Mouse (Mus musculus): ENCODE measurements around the gene Cd6.

Cd6 gene

GRCm38 (mm10) chr19:10798576-10798975 is 31.3 kb downstream of the Cd6 start:
- DNase-seq: no peak

DNA sequence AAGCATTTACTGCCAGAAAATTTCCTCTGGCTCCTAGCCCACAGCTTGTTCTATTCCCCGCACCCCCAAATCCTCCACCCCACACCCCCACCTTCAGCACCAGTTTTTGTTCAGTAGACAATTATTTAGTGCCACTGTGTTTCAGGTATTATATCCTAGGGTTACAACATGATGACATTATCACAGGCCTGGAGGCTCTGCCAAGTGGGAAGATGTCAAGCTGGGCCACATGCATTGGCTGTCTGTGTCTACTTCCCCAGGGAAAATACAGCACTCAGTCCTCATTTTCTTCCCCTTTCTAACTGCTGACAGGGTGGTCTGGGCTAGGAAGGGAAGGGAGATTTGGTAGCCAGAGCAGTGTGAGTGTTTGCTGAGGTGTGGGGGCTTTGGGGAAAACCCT is 34.9 kb downstream of the Cd6 start:
- no peak for DNase-seq

GRCm38 (mm10) chr19:10793044-10793443 is 36.8 kb downstream of the Cd6 start:
- no peak for DNase-seq

DNA sequence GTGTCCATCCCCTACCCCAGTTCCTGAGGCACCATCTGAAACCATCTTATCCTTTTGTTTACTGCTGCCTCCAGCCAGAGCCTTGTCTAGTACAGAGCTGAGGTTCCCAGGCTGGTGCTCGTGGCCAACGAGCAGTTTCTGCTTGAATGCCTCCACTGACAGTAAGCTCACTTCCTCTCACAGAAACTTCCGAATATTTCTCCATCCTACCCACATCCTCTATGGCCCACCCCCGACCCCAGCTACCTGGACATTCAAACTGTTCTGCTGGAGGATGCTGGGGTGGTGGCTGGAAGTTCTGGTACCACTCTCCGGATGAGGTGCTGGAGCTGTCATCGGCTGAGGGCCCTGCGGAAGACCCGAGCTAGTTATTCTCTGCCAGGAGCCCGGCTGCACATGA is 39.5 kb downstream of the Cd6 start:
- peak; percentile 12 for DNase-seq

DNA sequence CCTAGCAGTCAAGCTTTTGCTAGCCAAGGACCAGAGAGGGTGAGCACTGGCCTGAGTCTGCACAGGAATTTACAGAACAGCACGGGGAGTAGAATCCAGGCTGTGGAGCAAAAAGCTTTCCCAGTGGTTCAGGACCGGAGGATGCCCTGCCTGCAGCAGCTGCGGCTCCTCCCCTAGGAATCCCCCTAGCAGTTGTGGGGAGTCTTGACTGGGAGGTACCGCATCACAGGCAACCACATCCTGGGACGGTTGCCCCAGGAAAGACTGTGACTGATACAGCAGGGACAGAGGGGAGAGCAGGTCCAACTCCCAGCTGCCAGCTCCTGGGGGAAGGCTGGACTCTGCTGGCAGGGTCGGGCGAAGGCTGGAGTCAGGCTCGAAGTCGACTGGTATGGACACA is 41.6 kb downstream of the Cd6 start:
- peak; percentile 86 for DNase-seq

- DNase-seq: peak; percentile 89
Measured at GRCm38 (mm10) chr19:10787406-10787805, 42.5 kb downstream of the Cd6 start.

DNA sequence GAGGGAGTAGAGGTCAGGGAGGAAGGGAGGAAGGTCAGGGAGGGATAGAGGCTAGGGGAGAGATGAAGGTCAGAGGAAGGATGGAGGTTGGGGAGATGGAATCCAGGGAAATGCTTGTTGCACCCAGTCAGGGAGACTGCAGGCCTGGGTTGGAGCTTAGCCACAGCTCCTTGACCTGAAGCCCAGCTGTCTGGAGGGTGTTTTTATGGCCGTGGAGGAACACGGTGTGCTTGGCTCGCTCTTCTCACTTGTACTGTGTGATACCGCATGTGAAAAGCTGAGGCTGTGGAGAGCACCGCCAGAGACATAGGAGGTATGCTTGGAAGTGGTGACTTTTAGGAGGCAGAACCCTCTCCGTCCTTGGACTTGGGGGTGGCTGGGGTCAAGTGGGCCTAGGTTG is 43.1 kb downstream of the Cd6 start:
- DNase-seq: peak; percentile 42

DNA sequence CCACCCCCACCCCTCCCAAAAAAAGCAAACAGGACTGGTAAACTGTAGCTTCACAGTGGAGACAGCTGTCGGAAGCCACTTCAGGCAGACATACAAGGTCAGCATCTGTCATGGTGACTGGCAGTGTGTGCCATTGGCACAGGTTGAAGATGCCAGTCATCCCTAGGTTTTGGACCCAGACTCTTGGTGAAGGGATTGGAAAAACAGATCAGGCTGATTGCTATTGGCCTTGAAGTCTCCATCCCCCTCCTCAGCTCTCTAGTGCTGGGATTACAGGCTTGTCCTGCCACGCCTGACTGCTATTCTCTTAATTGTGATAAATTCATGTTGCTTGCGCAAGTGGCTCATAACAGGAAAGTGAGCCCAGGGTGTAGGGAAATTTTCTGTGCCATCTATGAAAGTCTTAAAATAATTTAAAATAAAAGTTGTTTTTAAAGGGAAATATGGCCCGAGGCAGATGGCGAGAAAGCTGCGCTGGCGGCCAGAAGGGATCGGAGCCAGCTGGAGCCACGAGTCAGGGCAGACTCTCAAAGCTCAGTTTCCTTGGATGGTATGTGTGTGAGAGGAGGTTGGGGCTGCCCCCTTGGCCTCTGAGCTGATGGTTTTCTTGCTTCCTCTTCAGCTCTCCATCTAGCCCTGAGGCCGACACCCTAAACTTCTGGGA is 44.9 kb downstream of the Cd6 start:
- DNase-seq: peak; percentile 27

- DNase-seq: peak; percentile 63
Measured at GRCm38 (mm10) chr19:10784061-10784460, 45.8 kb downstream of the Cd6 start.

DNA sequence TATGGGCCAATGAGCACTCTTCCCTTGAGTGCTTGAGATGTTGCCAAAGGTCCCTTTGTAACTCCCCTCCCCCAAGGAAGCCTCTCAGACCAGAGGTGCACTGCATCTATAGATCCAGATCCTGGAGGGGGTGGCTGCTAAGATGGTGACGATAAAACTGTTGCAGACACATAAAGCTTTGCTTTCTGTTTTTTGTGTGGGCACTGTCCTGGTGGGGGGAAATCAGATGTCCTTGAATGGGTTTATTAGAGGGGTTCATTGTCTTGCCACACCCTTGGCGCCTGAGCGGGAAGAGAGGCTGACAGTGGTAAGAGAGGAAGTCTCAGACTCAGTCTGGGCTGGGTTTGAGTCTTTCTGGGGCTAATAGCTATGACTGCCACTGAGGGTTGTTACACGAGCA is 46.7 kb downstream of the Cd6 start:
- peak; percentile 61 for DNase-seq

DNA sequence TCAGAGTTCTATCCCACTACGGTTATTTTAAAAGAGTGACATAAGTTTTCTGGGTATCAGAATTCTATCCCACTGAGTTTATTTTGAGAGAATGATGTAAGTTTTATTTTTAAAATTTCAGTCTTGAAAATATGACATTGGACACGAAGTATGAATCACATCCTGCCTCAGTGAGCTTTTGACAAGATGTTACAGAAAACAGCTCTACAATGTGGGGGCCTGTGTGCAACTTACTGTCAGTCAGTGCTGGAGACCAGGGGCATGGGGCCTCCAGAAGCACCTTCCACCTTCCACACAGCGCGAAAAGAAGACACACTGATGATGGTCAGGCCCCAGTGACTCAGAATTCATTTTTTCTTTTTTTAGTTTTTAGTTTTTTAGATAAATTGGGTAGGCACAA is 48.2 kb downstream of the Cd6 start:
- DNase-seq: peak; percentile 36

GRCm38 (mm10) chr19:10776906-10777305 is 53.0 kb downstream of the Cd6 start:
- peak; percentile 26 for DNase-seq

GRCm38 (mm10) chr19:10774141-10774540 is 55.7 kb downstream of the Cd6 start:
- DNase-seq: no peak

GRCm38 (mm10) chr19:10773384-10773783 is 56.5 kb downstream of the Cd6 start:
- no peak for DNase-seq

GRCm38 (mm10) chr19:10772866-10773265 is 57.0 kb downstream of the Cd6 start:
- no peak for DNase-seq

GRCm38 (mm10) chr19:10771995-10772394 is 57.9 kb downstream of the Cd6 start:
- no peak for DNase-seq

DNA sequence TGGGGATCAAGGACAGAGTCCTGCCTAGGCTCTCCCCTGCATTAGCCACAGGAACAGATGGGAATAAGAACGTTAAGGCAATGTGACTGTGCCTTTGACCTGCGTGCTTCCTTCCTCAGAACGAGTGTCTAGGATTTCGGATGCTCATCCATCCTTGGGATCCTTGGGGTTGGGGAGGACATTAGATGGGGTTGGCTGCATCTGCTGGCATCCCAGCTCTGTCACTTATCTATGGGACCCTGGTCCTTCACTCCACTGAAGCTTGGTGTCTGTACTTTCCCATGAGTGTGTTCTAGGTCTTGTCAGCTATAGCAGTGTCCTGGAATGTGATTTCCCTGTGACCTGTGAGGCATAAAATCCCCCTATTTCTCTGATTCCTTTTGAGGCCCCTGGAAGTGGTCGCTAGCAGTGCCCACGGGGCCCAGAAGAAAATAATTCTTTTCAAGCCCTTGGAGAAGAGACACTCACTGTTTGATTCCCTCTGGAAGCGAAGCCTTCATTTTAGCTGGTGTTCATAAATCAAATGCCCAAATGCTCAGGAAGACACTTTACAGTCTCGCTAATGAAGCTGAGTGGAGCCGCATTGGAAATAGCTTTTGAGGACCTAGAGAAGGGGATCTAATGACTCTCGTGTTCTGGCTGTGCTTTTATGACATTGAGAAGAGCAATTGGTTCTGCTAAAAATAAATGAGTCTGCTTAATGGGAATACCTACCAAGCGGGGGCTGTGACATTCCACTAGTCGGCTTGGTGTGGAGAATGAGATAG is 60.2 kb downstream of the Cd6 start:
- no peak for DNase-seq

- no peak for DNase-seq
Measured at GRCm38 (mm10) chr19:10768694-10769428, 61.0 kb downstream of the Cd6 start.

- no peak for DNase-seq
Measured at GRCm38 (mm10) chr19:10767631-10768030, 62.2 kb downstream of the Cd6 start.

DNA sequence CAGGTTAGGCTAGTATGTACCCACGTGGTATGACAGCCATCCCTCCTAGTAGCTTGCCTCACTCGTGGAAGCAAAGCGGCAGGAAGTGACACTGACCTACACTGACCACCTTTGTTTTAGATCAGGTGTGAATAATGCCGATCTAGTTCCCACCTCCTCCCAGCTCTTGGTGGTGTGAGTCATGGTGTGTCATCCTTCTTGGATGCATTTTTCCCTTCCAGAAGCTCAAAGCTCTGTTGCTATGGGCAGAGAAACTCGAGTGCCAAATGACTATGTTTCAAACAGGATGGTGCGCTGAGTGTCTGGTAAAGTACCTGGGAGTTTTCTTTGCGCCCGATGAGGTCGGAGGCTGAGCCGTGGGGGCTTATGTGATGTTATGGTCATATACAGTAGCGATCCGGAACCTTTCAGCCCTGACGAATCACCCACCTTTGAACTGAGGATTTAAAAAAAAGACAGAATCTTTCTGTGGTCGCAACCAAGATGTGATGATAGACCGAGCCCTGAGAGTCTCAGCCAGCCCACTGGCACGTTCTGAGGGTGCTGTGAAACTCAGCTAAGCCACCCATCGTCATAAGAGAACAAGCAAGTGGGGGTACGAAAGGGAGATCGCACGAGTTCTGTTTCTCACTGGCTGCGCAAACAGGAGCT is 66.4 kb downstream of the Cd6 start:
- DNase-seq: no peak

DNA sequence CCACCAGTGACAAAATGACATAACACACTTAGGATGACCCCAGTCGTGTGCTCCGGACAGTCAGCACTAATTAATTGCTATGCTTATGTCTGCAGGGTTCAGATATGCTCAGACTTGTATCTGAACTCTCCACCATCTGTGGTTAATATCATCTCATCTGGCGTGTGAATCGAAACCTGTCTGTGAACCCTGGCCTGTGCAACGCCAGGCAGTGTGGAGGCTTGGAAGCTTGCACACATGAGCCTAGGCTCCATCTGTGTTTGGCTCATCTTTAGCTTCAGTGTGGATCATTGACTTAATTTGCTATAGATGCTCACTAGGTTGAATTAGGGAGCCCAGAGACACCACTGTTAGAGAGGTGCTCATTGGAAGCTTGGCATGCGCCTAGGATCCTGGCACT is 67.4 kb downstream of the Cd6 start:
- no peak for DNase-seq

DNA sequence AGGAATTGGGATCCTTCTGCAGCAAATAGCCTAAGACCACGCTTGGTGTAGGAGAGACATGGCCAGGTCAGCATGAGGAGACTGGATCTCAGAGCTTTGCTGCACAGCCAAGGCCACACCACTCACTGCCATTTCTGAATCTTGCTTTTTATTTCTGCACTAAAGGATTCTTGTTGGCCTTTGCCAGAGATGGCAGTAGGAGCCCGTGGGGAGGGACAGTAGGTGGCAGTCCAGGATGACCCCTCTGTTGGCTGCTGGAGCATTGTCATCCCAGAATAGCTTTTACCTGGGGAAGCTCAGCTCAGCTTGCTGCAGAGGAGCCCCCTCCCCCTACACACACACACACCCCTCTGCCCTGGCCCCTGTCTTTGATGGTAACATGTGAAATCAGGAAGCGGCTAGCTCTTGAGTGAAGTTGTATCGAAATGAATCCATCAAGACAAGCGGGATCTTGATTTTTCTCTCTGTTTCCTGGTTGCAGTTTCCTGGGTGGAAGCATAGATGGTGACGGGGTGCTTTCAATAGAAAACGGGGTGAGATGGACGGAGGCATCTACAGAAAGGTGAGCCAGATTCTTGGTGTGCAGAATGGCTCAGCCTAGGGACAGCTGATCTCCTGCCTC is 68.0 kb downstream of the Cd6 start:
- DNase-seq: no peak
